Mouse (Mus musculus) cerebral cortex, adult 2 months (tissue): ENCODE data around the gene Zbtb40.

ENCODE experiments used
- WGBS: fragments of 180-500 bp; shearing (Covaris S2); methylation state at CpG from one replicate; pipeline ENCODE4 v1.1.7; 2018; 5-methylcytosine and 5-hydroxymethylcytosine counted together

Gene Zbtb40

GRCm38 (mm10) chr4:137048550-137049032 lies at the start of gene Zbtb40:
Gene Zbtb40 (minus strand): TSS chr4:137048801.
- 2% methylated on average over 32 of the region's 32 CpGs for WGBS

- 68% methylated on average over 4 of the region's 4 CpGs for WGBS
Observed at GRCm38 (mm10) chr4:137097984-137098327, 49.4 kb upstream of the Zbtb40 start.

GRCm38 (mm10) chr4:137097246-137097983 lies 48.8 kb upstream of the Zbtb40 start:
- 85% methylated on average over 17 of the region's 17 CpGs for WGBS

GRCm38 (mm10) chr4:137096353-137096752 lies 47.8 kb upstream of the Zbtb40 start:
- WGBS = 66% methylated on average over 10 of the region's 10 CpGs

GRCm38 (mm10) chr4:137085083-137085810 lies 36.6 kb upstream of the Zbtb40 start:
- WGBS = 34% methylated on average over 18 of the region's 18 CpGs

GRCm38 (mm10) chr4:137082866-137083265 lies 34.3 kb upstream of the Zbtb40 start:
- 57% methylated on average over 2 of the region's 2 CpGs for WGBS

GRCm38 (mm10) chr4:137081401-137081800 lies 32.8 kb upstream of the Zbtb40 start:
- WGBS = 90% methylated on average over 4 of the region's 4 CpGs

GRCm38 (mm10) chr4:137077216-137077615 lies 28.6 kb upstream of the Zbtb40 start:
- 61% methylated on average over 2 of the region's 2 CpGs for whole genome bisulfite sequencing

- WGBS = 92% methylated on average over 6 of the region's 6 CpGs
Observed at GRCm38 (mm10) chr4:137071204-137071603, 22.6 kb upstream of the Zbtb40 start.

GRCm38 (mm10) chr4:137068491-137068890 lies 19.9 kb upstream of the Zbtb40 start:
- WGBS = 45% methylated on average over 8 of the region's 8 CpGs

GRCm38 (mm10) chr4:137065846-137066245 lies 17.2 kb upstream of the Zbtb40 start:
- WGBS = 82% methylated on average over 6 of the region's 6 CpGs

- 70% methylated on average over 3 of the region's 3 CpGs for WGBS
Observed at GRCm38 (mm10) chr4:137054932-137055331, 6.3 kb upstream of the Zbtb40 start.

GRCm38 (mm10) chr4:137053810-137054209 lies 5.2 kb upstream of the Zbtb40 start:
- 67% methylated on average over 5 of the region's 5 CpGs for WGBS

- WGBS = under 1% methylated on average over 52 of the region's 52 CpGs
Observed at GRCm38 (mm10) chr4:137047840-137048549, 606 bp downstream of the Zbtb40 start.

GRCm38 (mm10) chr4:137046110-137046509 lies 2.5 kb downstream of the Zbtb40 start:
- WGBS = 97% methylated on average over 5 of the region's 5 CpGs

GRCm38 (mm10) chr4:137044516-137044915 lies 4.1 kb downstream of the Zbtb40 start:
- WGBS = 37% methylated on average over 5 of the region's 5 CpGs

- WGBS = 22% methylated on average over 11 of the region's 11 CpGs
Observed at GRCm38 (mm10) chr4:137043799-137044198, 4.8 kb downstream of the Zbtb40 start.

- 95% methylated on average over 8 of the region's 8 CpGs for WGBS
Observed at GRCm38 (mm10) chr4:137042039-137042438, 6.6 kb downstream of the Zbtb40 start.

- 77% methylated on average over 10 of the region's 10 CpGs for WGBS
Observed at GRCm38 (mm10) chr4:137041161-137041621, 7.4 kb downstream of the Zbtb40 start.

- 92% methylated on average over 7 of the region's 7 CpGs for whole genome bisulfite sequencing
Observed at GRCm38 (mm10) chr4:137039441-137039840, 9.2 kb downstream of the Zbtb40 start.

- WGBS = 77% methylated on average over 3 of the region's 3 CpGs
Observed at GRCm38 (mm10) chr4:137038501-137038900, 10.1 kb downstream of the Zbtb40 start.

GRCm38 (mm10) chr4:137038096-137038495 lies 10.5 kb downstream of the Zbtb40 start:
- whole genome bisulfite sequencing = 71% methylated on average over 8 of the region's 8 CpGs
